Mouse (Mus musculus): Measurements from ENCODE around the gene Cdk10.
"Not testable (repeated sequence)": the region's sequence is repeated elsewhere in the genome, so short reads cannot be mapped to it uniquely, and the experiment has no call there.

Gene Cdk10

DNA sequence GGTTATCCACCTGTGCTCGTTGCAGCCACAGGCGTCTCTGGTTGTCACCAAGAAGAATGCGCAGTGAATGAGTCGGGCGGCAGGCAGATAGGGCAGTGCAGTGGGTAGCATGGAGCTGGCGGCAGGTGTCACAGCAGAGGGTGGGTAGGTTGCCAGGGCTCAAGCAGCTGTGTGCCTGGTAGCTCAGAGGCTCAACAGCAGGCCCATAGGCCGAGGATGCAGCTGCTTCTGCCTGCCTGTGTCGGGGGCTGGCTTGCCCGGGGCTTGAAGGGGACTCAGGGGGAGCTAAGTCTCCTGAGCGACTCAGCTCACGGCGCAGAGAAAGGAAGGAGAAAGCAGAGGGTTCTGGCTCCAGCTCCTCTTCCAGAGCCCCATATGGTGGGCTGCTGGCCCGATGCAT lies 8.7 kb downstream of the Cdk10 start:
- DNase-seq (ENCODE audit: low spot score): no peak

DNA sequence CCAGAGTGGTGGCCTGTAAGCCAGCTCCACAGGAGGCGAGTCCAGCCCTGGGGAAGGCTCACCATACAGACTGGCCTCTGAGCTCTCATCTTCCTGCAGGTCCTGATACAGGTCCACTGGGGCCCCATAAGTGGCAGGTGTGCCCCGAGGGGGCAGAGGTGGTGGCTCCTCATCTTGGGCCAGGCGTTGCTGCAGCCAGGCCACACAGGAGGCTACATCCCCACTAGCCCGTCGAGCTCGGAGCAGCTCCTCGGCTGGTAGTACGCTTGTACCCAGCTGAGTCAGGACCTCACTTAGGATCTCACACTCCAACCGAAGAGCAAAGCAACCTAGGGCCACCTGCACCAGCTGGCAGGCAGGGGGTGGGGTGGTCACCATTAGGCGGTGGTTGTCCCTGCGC lies 9.1 kb downstream of the Cdk10 start:
- no peak for DNase-seq (ENCODE audit: low spot score)

DNA sequence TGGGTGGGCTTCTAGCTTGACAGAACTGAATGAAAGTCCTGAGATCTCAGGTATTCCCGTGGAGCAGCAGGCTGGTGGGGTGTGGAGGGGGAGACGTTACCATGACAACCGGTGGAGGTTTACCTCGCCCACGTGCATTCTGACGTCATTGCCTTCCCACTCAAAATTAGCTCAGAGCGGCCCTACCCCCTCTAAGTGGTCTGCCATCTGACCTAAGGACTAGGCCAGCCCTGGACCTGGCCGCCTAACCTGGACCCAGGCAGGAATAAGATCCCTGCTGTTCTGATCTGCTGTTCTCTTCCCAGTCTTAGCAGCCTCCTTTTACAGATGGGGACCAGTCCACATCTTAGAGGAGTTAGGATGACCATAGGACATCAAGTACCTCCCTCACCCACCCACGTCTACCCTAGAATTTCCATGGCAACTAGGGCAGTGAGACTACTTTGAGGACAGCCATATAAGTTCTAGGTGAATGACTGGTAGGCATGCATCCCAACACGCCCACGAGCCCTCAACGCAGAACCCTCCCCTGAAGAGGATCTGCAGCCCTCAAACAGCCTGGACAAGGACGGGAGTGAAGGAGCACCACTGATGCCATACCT lies 10.4 kb downstream of the Cdk10 start:
- DNase-seq (ENCODE audit: low spot score): no peak

DNA sequence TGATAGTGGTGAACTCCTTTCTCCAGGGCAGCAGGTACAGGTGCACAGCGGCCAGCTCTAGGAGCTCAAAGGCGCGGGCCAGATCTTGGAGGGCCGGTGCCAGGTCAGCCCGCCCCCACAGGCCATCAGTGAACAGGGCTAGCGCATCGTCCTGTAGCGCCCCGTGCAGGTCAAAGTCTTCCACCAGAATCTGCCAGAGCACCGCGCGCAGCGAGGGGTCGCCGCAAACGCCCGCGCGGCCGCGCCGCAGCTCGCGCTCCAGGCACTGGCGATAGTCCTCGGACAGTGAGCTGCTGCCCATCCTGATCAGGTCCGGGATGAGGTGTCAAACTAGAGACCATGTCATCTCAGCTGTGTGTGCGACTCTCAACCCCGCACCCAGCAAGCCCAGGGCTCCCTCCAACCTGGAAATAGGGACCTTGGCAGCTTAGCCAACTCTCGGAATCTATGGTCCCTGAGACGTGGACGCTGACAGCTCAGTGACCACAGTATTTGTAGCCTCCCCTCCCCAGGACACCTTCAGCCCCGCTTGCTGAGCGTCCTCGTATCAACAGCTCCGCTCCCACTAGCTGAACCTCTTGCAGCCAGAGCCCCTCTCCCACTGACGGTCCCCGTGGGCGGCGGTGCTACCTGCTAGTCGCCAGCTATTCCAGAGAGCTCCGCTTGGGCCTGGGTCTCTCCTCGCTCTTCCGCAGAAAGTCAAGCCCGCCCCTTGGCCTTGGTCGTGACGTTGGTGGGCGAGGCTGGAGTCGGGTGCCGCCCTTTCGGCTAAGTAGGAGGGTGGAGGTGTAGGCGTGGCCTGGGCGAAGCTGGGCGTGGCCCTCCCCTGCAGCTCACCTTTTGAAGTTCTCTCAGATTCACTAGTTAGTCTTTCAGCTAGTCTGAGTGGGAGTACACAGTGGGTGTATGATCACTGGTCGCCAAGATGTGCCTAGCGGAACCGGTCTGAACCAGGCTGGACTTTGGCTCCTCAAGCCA lies 11.2 kb downstream of the Cdk10 start, which contains the start of gene Spata2l:
Gene Spata2l, minus strand, starts transcription at position 714 of the 978 bp plus-strand sequence.
- peak; percentile 89 for DNase-seq (ENCODE audit: low spot score)

DNA sequence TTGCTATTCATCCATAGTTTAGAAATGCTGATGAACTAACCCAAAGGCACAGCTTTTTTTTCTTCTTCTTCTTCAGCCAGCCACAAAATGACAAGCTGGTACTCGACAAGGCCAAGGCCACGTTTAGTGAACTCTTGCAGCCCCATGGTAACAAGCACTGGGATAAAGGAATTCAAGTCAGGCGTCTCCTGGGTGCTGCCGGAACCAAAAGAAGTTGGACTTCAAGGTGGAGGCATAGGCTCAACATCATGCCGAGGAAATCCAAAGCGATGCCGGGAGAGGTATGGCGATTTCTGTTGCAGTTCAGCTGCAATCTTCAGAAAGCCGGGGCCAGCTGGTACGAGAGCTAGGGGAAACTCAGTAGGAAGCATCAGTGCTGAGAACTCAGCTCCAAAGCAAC lies 14.8 kb downstream of the Cdk10 start:
- DNase-seq (ENCODE audit: low spot score): no peak

DNA sequence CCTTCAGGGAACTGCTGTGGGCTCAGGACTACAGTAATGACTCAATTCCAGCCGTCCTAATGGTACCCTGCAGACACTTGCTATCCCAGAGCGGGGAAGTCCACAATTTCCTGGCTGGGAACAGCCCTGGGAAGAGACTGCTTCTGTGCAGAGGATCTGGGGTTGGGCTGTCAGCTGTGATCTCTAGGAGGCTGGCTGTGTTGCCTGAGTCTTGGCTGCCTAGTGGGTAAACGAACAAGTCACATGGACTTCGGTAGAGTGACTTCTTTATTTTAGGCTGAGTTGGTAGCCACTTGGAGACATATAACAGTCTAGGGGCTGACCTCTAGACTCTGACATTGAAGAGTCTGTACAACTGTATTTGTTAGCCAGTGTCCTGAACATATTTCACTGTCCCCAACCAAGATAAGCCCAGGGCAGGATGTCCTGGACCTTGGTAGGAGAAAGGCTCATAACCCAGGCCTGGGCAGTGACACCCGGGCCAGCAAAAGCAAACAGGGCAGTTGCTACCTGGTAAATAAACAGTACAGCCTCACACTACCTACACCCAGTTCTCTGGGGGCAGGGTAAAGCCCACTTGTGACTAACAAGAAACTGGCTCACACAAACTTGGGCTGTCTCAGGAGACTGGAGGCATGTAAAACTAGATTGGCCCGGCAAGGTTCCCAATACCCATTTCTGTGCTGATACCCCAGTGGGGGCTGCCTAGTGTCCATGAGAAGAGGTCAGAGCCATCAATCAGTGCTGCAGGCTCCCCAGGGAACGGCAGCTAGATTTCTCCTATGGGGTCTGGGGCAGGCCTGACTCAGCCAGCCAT lies 17.7 kb downstream of the Cdk10 start:
- DNase-seq (ENCODE audit: low spot score): no peak

DNA sequence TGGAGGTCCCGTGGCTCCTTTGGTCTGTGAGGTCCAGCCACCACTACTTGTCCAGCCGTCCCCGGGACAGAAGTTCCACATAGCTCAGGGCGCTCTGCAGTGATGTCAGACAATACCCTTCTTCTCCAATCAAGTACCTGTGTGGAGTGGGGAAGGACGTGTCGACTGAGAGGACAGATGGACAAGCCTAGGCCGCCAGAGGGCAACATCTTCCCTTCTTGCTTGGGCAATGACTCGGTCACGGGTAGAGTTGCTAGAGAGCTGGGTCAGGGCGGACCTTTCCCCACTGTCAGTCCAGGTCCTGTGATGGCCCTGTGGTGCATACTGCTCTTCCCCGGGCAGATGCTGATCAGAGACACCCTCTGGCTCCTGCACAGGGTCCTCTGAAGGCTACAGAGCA lies 18.4 kb downstream of the Cdk10 start:
- DNase-seq (ENCODE audit: low spot score): no peak

DNA sequence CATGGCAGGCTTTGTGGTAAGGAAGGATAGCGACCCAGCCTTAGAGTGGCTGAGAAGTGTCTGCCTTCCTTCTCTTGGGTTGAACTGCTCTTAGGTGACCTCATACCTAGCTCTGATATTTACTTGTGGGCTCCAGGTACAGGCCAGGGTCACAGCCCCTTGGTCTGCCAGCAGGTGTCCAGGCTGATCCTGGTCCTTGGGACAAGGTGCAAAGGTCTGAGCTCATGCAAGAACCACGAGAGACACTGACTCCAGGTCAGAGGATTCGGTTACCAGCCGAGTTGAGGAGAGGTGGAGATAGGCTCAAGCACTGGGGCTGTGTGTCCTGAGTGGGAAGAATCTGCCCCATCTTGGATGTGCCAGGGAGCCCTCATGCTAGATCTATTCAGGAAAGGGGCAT lies 19.7 kb downstream of the Cdk10 start:
- no peak for DNase-seq (ENCODE audit: low spot score)

DNA sequence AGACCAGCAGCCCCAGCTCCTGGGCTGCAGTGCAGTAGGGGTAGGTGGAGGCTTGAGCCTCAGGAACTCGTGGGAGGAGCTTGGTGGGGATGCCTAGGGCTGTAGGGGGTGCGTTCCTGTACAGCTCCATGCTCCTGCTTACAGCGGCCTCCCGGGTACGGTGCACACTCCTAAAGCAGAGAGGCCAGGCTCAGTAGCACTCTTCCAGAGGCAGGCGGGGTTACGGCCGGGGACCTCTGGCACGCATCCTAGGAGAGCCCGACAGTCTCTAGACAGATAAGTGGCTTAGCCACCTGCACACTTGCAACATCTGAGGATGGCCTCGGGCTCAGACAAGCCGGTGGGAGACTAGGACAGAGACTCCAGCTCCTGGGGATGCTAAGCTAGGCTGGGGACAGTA lies 20.9 kb downstream of the Cdk10 start:
- DNase-seq (ENCODE audit: low spot score): no peak

DNA sequence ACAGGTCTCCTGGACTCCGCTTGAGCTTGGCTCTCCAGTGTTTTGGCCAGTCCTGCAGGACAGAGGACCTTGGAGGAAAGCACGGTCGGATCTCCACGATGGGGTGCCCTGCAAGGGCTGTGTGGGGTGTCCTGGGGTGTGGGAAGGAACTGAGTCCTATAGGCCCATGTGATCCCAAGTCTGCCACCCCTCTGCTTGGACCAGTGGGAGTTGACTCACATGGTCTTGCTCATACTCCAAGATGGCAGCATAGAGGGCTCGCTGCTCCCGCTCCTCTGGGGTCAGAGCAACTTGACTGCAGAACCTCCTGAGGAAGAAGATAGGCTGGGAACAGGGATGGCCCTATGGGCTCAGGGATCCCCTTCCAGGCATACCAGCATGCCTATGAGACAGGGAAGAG lies 23.1 kb downstream of the Cdk10 start:
- no peak for DNase-seq (ENCODE audit: low spot score)

DNA sequence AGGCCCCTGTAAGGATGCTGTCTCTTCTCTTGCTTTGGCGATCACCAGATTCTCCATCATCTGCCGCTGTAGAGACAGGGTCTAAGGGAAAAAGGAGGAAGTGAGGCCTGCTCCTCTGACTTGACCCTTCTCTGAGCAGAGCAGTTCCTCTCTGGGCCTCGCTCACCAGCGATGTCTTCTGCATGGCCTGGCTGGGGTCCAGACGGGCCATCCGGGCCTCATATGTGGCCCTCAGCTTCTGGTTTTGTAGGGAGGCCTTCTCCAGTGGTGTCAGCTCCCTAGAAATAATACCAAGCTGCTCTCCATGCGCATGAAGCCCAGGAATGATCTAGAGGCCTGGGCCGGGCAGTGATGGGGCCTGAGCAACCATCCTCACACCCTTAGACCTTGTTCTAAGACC lies 24.0 kb downstream of the Cdk10 start:
- DNase-seq (ENCODE audit: low spot score): no peak

DNA sequence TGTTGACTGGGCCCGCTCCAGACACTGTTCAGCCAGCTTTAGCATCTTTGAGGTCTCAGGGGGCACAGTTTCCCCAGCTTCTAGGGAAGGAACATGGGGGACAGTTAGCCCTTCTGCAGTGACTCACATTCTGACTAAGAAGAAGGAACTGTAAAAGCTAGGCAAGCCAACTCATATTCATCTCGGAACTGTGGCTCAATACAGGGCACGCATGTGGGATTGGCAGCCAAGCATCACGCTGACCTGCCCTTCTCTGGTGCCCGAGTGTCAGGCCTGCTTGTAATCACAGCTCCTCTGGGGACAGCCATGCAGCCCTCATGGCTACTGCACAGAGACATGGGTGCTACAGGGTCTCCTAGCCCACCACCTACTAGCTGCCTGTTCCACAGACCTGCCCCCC lies 26.3 kb downstream of the Cdk10 start:
- no peak for DNase-seq (ENCODE audit: low spot score)

DNA sequence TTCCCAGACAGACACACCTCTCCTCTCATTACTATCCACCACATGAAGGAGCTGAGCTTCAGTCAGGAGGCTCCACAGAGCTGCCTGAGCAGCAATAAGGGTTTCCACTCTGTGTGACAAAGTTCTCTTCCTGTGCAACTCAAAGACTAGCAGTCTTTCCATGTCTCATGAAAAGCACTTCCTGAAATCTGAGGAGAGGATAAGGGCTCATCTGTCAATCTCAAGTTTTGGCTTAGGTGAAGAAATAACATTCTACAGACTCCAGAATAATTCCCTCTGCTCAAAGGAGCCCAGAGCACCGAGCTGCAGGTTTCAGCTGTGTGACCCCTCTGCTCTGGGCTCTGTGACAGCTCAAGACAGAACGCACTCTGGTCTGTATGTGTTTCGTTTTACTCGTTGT lies 28.3 kb downstream of the Cdk10 start:
- no peak for DNase-seq (ENCODE audit: low spot score)

DNA sequence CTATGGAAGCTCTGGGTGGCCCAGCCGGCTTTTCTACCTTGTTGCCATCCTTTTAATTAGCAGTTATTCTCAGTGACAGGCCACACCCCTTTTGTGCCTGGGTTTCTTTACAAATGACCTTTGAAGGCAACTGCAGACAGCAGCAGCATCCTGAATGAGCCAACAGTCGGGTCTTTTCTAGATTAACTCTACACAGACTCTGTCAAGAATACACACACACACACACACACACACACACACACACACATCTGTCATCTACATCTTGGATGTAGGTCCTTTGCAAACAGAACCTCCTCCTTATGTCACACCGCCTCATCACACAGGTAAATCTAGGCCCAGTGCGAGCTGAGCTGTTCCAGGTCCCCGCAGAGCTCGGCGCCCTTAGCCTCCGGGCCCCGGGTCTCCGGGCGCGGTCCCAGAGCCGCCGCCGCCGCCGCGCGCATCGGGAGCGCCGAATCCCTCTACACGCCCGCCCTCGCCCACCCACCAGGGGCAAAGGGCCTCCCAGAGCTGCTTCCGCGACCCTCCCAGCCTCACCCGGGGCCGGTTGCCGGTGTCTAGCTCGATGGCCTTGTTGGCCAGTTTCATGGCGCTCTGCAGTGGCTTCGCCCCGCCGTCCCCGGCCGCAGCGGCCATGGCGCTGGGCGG lies 28.9 kb downstream of the Cdk10 start:
- no peak for DNase-seq (ENCODE audit: low spot score)

DNA sequence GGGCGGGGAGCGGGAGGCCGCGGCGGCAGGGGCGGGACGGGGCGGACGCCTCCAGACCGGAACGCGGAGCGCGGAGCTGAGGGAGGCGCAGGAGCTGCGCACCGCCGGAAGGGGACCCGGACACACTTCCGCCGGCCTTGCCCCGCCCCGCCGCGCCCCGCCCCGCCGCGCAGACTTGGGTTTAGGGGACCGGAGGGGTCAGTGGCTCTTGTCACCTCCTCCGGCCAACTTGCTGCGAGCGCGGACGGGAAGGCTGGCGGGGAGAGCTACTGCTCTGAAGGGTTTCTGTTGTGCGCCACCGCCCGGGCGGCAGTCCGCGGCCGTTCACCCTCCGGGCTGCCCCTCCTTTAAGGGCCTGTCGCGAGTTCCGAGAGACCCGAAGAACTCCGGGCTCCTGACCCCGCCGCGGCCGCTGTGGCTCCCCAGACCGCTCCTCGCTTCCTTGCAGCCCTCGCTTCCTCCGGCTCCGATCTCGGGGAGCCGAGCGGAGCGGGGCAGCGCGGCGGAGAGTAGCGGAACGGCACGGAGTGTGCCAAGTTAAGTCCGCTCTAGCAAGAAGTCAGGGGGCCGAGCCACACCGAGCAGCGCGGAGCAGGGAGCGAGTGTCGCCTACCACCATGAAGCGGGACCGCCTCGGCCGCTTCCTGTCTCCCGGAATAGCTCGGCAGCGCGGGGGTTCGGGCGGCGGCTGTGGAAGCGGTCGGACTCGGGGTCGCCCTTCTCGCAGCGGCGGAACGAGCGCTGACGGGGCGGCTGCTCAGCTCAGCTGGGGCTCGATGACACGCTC lies 29.6 kb downstream of the Cdk10 start, which contains the start of the genes Zfp276 and Vps9d1:
Gene Zfp276, plus strand, starts transcription at position 97 of the 787 bp plus-strand sequence.
Gene Vps9d1, minus strand, starts transcription at position 250 of the 787 bp plus-strand sequence.
- DNase-seq (ENCODE audit: low spot score): peak; percentile 81

DNA sequence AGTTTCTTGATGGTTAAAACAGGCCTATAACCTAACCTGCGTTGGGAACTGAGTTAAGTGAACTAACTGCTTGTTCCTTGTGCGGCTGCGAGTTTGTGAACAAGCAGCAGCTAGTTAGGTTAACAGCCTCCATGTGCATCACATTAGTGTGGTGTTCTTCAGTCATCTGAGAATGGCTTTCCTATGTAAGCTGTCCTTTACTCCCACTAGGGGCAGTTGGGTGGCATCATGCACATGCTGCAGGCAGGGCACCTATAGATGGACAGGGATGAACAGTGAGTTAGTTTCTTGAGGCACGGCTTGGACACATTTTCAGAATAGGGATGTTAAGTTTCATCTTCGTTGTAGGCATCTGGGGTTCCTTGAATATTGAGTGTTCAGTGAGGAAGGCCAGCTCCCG lies 30.5 kb downstream of the Cdk10 start:
- no peak for DNase-seq (ENCODE audit: low spot score)

DNA sequence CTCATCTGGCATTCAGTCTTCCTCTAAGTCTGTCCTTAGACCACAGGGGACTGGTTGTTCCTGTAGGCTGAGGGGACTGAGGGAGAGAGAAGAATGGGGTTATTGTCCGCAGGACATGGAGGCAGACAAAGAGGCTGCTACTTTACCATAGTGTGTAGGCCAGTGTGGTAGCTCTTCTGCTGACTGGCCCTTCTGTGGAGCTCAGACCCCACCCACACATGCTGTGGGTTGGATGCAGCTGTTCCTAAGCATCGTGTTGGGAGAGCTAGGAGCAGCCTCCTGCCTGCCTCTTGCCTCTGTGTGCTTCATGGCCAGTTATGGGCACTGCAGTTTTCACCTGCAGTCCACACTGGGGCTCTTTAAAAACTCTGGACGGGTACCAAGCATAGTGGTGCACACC lies 32.5 kb downstream of the Cdk10 start:
- DNase-seq (ENCODE audit: low spot score): no peak

DNA sequence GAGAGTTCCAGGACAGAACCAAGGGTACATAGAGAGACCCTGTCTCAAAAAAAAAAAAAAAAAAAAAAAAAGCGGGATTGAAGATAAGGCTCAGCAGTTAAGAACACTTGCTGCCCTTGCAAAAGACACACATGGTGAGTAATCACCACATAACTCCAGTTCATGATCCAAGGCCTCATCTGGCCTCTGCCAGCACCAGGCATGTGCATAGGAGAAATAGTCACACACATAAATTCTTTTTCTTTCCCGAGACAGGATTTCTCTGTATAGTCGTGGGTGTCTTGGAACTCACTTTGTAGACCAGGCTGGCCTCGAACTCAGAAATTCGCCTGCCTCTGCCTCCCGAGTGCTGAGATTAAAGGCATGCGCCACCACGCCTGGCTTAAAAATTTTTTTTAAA lies 33.0 kb downstream of the Cdk10 start:
- DNase-seq (ENCODE audit: low spot score): not testable (repeated sequence)

DNA sequence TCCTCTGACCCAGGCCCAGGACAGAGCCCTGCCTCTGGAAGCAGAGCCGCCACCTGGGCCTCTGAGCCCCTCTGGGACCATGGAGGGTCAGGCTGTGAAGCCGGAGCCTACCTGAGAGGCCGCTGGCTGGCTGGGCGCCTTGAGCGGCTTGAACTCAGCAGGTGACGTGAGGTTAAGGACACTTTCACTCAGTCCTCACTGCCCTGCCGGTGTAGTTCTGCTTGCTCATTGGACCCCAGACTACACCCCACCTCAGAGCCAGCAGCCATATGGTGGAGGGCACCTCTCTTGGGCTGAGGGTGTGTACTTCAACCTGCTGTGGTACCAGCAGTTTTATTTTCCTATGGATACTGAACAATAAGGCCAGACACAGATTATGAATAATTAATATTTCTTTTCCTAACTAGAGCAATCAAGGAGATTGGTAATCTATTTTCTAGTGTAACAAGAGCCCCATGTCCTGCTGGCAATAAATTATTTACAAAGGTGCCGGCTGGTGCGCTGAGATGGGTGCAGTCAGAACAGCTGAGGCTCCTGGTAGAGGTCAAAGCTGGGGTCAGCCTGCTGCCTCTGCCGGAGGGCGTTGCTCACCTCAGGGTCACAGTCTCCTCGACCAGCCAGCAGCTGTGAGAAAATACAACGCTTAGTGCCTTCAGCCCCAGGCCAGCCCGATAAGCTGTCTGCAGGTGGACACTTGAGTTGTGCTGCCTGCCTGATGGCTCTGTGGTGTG lies 43.4 kb downstream of the Cdk10 start:
- no peak for DNase-seq (ENCODE audit: low spot score)

DNA sequence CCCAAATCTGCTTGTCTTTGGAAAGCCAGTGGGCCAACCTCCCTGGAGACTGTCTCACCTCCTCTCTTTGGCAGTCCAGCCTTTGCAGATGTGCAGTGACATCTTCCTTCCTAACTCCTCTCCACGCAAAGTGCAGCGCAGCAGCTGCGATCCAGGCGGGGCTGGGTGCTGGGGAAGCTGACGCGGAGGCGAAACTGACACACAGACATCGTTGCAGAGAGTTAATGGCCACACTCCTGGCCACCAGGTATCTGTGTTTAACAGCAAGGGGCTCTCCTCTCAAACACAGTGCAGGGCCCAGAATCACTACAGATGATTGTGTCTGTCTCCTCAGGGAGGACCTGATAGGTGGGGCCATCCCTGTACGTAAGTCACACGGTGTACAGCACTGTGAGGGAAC lies 46.5 kb downstream of the Cdk10 start:
- DNase-seq (ENCODE audit: low spot score): no peak

All from lung, postnatal 25 days (tissue).